Mouse (Mus musculus) left cerebral cortex, postnatal 10 days (tissue): ENCODE data around the gene Flywch2. TPM values are rescaled to one million over a fixed set of nuclear protein-coding genes. Genes with fewer than 3 reads are reported as not detected.

ENCODE experiments used
- DNase-seq, 2 experiments: peaks; one replicate each; pipeline ENCODE4 v3.0.0; 2021 to 2022; ENCODE audit warnings: low spot score in 2 of 2, mixed read lengths in 1 of 2; ENCODE audit errors: extremely low spot score in 1 of 2
- intact Hi-C: fragments of 180-260 bp; cut with DNase I; formaldehyde crosslinking; loops from one replicate; pipeline ENCODE4 v1.15.1; 2025
- total RNA-seq, 2 experiments: library from RNA; stranded (reverse); gene quantifications; 2 replicates each; pipeline ENCODE4 v1.2.3; 2021

Gene Flywch2
- 10 to 100 TPM; 26.9 to 32.1 TPM for total RNA-seq

DNA sequence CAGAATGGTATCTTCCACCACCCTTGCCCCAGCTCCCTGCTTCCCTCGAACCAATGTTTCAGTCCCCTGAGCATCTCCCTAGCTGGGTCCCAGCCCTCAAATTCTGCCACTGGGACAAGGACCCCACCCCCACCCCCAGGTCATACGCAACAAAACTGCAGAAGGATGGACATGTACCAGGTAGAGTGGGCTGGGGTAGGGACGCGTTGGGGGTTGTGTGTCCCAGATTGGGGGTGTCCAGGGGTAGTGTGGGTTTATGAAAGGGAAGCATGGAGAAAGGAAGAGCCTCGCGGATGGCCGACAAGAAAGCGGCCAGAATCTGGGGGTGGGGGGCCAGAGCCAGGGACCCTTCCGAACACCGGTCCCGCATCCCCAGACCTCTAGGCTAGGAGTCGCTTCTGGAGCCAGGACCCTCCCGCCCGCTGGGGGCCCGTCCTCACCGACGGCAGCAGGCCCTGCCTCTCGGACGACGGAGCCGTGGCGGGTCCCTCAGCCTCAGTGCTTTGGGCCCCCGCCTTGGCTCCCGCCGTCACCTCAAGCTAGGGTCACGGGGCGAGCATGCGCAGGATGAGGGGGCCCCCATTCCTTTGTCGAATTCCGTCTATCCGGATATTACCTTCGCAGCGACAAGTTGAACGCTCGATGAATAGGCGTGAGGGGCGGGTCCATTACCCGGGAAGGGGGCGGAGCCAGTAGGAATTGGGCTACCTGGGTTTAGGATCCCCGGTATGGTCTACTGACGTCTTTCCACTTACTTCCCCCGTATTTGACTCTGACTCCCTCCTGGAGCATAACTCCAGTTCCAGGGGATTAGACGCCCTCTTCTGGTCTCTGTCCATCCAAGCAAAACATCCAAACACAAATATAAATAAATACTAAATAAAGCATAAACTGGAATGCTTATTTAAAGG lies at the start of gene Flywch2:
TSS of gene Flywch2 (minus strand) at position 521 of the 911 bp plus-strand sequence.
- peak; percentile 87 to 89 for DNase-seq
- intact Hi-C loops: no loop called here

DNA sequence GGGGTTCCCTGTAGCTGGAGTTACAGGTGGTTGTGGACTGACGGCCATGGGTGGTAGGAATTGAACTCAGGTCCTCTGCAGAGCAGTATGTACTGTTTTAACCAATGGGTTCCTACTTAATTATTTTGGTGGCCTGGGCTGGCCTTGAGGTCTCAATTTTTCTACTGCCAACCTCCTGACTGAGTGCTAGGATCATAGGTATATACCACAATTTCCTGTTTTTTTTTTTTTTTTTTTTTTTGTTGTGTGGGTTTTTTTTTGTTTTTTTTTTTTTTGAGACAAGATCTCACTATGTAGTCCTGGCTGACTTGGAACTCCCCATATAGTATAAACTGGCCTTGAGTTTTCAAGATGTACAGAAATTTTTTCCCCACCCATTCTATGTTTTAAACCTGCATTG lies 45.3 kb upstream of the Flywch2 start:
- intact Hi-C loops: no loop called here
- no peak for DNase-seq

DNA sequence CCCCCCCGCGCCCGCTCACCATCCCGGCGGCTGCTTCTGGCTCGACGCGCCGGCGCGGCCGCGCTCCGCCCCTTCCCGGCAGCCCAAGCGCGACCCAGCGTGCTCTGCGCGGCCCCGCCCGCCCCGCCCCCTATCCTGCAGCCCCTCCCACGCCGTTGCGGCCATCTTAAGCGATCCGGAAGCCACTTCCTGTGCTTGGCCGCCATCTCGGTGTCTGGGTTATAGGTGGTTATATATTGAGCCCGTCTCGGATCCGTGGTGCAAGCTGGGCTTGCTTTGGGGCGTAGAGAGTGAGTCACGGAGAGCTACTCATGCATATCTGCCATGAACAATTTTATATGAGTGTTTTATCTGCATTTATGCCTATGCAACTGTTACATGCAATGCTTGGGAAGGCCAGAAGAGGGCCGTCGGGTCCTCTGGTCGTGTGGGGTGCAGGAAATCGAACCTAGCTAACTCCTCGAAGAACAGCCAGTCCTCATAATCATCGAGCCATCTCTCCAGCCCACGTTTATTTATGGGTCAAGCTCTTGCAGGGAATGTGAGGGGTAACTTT lies 43.3 kb upstream of the Flywch2 start, which contains the start of gene Elob:
TSS of gene Elob (minus strand) at position 73 of the 556 bp plus-strand sequence.
- intact Hi-C loops: loop anchor here (5.0 kb wide), 1 partner anchor 57 kb away; the partner anchor contains the start of gene Flywch1
- DNase-seq: peak; percentile 78 to 92

DNA sequence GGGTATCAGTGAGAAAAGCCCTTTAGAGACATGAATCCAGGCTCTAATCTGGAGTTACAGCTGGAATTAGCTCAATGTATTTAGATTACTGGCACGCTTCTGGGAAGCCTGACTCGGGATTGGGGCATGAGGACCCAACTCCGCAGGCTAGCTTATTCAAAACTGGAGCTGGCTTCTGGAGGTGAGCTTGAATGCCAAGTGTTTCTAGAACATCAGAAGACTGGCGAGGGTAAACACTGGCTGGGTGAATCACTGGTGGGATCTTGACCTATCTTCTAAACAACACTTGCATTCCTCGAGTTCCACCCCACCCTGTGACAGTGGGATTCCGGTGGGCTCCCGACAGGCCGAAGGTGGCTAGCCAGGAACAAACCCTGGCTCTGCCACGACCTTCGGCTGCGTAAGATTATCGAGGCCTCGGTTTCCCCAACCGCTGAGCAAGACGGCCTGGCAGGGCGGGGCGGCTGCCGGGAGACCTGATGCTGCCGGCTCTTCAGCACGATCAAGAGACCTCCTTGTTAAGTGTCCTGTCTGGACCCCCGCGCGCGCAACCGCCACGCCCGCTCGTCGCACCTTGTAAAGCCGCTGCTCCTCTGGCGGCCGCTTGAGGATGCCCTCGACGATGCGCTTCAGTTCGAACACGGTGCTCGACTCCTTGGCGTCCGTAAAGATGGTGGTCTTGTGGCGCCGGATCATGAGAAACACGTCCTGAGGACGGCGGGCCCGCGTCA lies 42.6 kb upstream of the Flywch2 start:
- DNase-seq: peak; percentile 30 to 79
- intact Hi-C loops: loop anchor here (5.0 kb wide), 1 partner anchor 56 kb away; the partner anchor contains the start of gene Flywch1

DNA sequence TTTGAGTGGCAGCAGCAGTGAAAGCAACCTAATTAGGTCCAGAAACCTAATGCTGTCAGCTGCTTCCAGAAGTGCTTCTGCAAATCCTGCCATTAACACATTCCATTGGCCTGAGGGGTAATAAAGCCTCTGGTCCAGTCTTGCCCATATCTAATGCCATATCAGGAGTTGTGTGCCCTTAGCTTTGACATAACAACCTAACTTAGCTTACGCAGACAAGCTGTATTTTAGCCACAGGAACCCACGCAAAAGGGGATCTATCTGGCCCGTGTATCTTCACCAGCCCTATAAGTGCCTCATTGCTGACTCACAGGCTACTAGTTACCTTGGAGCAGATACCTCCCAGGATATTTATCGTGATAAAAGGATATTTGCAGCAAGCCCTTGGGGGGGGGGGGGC lies 39.7 kb upstream of the Flywch2 start:
- DNase-seq: no peak
- intact Hi-C loops: loop anchor here (5.0 kb wide), 1 partner anchor 53 kb away; the partner anchor contains the start of gene Flywch1

DNA sequence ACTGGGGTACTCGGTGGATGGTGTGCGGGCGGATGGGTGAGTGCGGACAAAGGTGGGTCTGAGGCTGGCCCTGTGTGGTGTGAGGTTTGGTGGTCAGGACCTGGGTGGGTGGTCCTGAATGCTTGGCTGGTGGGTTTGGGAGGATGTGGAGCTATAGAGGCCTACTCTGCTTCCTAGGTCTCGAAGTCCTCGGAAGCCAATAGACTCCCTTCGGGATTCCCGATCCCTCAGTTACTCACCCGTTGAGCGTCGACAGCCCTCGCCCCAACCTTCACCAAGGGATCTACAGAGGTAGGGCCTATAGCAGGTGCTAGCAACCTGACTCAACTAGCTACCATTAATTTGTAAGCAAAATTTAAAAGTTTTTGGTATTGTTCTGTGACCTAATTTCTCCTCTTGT lies 37.7 kb upstream of the Flywch2 start:
- DNase-seq: peak in 1 of 2 experiments; percentile 38
- intact Hi-C loops: no loop called here

DNA sequence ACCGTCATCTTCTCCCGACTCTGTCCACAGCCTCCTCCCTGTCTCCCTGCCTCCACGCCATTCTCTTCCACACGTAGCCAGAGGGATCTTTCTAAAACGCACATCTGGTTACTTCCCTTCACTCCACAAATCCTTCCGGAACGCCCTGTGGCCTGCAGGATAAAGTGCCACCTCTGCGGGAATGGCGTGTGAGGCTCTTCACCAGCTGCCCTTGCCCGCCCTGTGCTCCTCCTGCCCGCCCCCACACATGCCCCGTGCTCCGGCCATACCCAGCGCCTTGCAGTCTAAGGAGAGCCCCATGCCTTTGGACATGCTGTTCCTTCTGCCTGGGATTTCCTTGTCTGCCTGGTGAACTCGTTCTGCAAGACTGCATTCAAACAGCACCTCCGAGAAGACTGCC lies 37.1 kb upstream of the Flywch2 start:
- intact Hi-C loops: no loop called here
- DNase-seq: peak in 1 of 2 experiments; percentile 35

DNA sequence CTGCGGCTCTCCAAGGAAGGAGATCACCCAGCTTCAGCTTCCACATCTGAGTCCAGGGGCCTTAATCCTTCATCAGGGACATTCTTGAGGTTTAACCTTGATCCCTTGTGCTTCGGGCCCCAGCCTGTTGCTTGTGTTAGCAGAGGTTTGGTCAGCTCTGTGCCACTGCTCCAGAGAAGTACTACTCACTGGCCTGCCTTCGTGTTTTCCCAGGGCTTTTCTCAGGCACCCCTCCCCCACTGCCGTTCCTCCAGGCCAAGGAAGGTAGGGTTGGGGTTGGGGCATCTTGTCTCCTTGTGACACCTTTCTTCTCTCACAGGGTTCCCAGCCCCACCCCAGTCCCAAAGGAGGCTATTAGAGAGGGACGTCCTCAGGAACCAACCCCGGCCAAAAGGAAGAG lies 36.2 kb upstream of the Flywch2 start:
- intact Hi-C loops: no loop called here
- DNase-seq: peak in 1 of 2 experiments; percentile 29

DNA sequence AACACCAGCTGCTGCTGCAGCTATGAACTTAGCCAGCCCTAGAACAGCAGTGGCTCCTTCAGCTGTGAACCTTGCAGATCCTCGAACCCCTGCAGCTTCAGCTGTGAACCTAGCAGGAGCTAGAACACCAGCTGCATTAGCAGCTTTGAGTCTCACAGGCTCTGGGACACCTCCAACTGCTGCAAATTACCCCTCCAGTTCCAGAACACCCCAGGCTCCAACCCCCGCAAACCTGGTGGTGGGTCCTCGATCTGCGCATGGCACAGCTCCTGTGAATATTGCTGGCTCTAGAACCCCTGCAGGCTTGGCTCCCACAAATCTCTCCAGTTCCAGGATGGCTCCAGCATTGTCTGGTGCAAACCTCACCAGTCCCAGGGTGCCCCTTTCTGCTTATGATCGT lies 34.9 kb upstream of the Flywch2 start:
- intact Hi-C loops: no loop called here
- DNase-seq: no peak

DNA sequence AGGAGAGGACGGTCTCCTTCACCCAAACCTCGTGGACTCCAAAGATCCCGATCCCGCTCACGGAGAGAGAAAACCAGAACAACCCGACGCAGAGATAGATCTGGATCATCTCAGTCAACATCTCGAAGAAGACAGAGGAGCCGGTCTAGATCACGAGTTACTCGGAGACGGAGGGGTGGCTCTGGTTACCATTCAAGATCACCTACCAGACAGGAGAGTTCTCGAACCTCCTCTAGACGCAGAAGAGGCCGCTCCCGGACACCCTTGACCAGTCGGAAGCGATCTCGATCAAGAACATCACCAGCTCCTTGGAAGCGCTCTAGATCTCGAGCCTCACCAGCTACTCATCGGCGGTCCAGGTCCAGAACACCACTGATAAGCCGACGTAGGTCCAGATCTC lies 33.4 kb upstream of the Flywch2 start:
- no peak for DNase-seq
- intact Hi-C loops: no loop called here

DNA sequence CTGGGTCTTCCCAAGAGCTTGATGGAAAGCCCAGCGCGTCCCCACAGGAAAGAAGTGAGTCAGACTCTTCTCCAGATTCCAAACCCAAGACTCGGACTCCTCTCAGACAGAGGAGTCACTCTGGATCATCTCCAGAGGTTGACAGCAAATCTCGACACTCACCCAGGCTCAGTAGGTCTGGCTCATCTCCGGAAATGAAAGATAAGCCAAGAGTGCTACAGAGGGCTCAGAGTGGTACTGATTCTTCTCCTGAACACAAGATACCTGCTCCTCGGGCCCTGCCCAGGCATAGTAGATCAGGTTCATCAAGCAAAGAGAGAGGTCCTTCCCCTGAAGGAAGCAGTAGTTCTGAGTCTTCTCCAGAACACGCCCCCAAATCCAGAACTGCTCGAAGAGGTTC lies 32.7 kb upstream of the Flywch2 start:
- no peak for DNase-seq
- intact Hi-C loops: no loop called here

DNA sequence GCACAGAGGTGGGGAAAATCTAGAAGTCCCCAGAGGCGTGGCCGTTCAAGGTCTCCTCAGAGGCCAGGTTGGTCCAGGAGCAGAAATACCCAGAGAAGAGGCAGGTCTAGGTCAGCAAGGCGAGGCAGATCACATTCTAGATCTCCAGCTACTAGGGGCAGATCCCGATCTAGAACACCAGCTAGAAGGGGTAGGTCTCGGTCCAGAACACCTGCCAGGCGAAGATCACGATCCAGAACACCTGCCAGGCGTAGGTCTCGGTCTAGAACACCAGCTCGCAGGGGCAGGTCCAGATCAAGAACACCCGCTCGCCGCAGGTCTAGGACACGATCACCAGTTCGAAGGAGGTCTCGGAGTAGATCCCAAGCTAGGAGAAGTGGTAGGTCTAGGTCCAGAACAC lies 29.8 kb upstream of the Flywch2 start:
- intact Hi-C loops: no loop called here
- no peak for DNase-seq

DNA sequence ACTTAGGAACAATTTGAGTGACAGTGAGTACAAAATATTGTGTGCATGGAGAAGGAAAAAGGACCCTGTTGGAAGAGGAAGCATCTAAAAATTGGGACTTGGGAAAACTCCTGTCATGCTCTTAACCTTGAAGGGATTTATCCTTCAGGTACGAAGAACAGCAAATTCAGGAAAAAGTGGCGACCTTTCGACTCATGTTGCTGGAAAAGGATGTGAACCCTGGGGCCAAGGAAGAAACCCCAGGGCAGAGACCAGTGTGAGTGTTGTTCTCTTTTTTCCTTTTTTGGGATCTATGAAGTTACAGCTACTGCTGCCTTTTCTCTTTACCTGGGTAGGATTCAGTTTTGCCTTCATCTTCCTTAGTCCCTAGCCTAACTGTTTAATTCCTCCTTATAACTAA lies 22.0 kb upstream of the Flywch2 start:
- intact Hi-C loops: no loop called here
- no peak for DNase-seq

DNA sequence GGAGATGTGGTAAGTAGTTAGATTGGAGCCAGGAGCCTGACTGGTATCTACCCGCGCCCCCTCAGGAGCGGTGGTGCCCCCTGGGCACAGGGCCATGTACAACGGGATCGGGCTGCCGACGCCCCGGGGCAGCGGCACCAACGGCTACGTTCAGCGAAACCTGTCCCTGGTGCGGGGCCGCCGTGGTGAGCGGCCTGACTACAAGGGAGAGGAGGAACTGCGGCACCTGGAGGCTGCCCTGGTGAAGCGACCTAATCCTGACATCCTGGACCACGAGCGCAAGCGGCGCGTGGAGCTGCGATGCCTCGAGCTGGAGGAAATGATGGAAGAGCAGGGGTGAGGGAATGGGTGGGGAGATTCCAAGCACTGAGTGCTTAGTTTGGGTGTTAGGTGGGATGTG lies 21.0 kb upstream of the Flywch2 start:
- intact Hi-C loops: no loop called here
- DNase-seq: peak in 1 of 2 experiments; percentile 53

DNA sequence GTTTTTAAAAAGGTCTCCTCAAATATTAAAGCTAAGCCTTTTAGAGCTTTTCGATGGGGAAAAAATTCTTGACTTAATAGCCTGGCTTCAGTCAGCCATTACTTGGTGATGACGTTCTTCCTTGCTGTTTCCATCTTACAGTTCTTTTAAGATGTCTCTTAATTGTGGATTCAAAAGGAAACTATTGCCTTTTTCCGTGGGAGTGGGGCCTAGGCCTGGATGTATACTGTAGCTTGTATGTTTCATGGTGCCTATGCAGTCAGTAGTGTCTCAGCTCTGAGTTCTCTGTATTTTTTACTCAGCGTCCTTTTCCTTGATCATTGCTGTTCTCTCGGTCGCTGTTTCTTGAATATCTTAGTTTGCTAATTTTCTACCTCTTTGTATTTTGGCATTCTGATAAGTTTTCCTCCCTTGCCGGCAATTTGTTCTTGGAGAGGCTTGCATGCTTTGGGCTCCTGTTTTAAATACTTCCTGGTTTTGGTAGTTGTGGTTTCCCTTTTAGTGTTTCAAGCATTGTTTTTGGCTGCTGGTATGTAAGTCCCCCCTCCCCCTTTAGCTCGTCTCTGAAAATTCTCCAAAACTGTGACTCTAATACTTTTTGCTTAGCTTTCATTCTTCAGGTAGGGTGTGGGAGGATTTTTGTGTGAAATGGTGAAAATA lies 18.7 kb upstream of the Flywch2 start:
- intact Hi-C loops: no loop called here
- no peak for DNase-seq

DNA sequence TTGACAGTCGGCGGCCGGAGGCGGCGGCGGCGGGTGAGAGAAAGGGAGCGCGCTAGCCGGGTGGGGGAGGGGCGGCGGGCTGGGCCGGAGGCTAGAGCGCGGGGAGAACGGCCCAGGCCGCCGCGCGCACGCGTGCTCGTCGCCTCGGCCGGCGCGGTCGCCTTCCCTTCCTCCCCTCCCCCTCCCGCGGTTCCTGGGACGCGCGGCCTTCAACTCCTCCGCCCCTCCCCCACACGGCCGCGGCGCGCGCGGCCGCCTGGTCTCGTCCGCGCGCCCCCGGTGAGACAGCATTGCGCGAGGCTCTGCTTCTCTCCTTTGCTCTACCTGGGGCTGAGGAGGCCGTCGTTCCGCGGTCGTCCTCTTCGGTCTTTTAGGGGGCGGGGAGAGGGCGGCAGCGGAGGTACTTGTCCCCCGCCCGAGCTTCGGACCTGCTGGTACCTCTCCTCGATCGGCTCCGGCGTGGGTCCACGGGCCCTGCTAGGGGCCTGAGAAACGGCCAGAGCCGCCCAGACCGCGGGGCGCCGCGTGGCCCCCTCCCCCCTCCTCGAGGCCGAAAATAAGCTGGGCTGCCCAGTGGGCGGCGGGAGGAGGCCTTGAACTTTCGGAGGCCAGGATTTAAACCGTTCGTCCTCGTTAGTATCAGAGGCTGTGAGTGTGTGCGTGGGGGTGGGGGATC lies 17.6 kb upstream of the Flywch2 start:
- intact Hi-C loops: no loop called here

DNA sequence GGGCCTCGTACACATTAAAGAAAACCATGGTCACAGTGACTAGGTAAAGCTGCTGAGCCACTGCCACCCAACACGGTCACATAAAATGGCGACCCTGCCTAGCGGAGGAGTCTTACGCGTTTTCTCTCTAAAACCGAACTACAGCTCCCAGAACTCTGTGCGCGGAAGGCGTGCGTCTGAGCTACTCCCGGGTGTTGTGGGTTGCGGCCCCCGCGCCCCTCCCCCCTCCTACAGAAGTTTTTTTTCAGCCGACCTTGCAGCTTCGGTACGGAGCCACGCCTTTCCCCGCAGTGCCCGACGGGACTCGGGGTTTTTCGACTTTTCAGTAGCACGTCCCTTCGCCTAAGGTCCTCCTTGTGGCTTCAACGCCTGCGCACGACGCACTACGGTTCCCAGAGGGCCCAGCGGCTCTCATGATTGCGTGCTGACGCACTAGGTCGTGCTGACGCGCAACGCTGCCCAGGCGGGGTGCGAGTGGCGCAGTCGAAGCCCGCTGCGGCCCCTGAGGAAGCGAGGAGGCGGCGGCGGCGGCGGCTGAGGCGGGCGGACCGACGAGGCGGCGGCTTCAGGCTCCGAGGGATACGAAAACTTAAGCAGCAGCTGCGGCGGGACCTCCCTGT lies 17.0 kb upstream of the Flywch2 start:
- DNase-seq: peak; percentile 99
- intact Hi-C loops: no loop called here

More for the DNA sequence above, 17.6 kb upstream of the Flywch2 start:
- peak; percentile 36 to 91 for DNase-seq

DNA sequence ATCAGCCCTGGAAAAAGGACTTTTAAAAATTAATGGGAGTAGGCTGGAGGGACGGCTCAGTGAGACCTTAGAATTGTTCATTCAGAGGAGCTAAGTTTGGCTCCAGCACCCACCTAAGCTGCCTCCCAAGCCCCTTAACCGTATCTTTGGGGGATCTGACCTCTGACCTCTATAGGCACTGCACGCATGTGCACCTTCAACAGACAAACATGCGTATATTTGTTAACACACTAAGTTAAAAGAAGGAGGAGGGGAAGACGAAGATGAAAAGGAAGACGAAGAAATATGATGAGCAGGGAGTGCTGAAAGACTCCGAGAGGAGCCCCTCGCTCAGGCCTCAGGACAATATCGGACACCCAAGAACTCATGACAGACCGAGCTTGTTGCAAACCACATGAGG lies 15.7 kb upstream of the Flywch2 start:
- intact Hi-C loops: no loop called here
- DNase-seq: peak in 1 of 2 experiments; percentile 14
